Mouse (Mus musculus) cerebellum, adult 9-10 months (tissue): ENCODE measurements around the gene Lmod2.

ENCODE experiments used
- DNase-seq: peaks from one replicate; pipeline ENCODE4 v3.0.0; 2022

Gene Lmod2

GRCm38 (mm10) chr6:24602993-24603392 lies 5.4 kb downstream of the Lmod2 start:
- DNase-seq, result no peak

- no peak for DNase-seq
These were observed 6.7 kb downstream of the Lmod2 start for GRCm38 (mm10) chr6:24604289-24604688.

GRCm38 (mm10) chr6:24605631-24606030 lies 8.1 kb downstream of the Lmod2 start:
- DNase-seq, result no peak

- DNase-seq, result no peak
These were observed 8.9 kb downstream of the Lmod2 start for GRCm38 (mm10) chr6:24606512-24606911.

GRCm38 (mm10) chr6:24607531-24607930 lies 10.0 kb downstream of the Lmod2 start:
- DNase-seq, result no peak

GRCm38 (mm10) chr6:24608129-24608528 lies 10.6 kb downstream of the Lmod2 start:
- no peak for DNase-seq

- DNase-seq, result no peak
These were observed 11.1 kb downstream of the Lmod2 start for GRCm38 (mm10) chr6:24608682-24609081.

- DNase-seq, result no peak
These were observed 12.0 kb downstream of the Lmod2 start for GRCm38 (mm10) chr6:24609531-24609930.

GRCm38 (mm10) chr6:24610358-24610757 lies 12.8 kb downstream of the Lmod2 start:
- no peak for DNase-seq

GRCm38 (mm10) chr6:24612074-24612755 lies 14.7 kb downstream of the Lmod2 start:
- no peak for DNase-seq

- no peak for DNase-seq
These were observed 15.8 kb downstream of the Lmod2 start for GRCm38 (mm10) chr6:24613346-24613745.

GRCm38 (mm10) chr6:24613918-24614317 lies 16.4 kb downstream of the Lmod2 start:
- no peak for DNase-seq

- peak; percentile 81 for DNase-seq
These were observed 19.2 kb downstream of the Lmod2 start for GRCm38 (mm10) chr6:24616746-24617145.

- DNase-seq, result no peak
These were observed 21.9 kb downstream of the Lmod2 start for GRCm38 (mm10) chr6:24619285-24620045.

GRCm38 (mm10) chr6:24620936-24621335 lies 23.4 kb downstream of the Lmod2 start:
- no peak for DNase-seq

GRCm38 (mm10) chr6:24622098-24622497 lies 24.5 kb downstream of the Lmod2 start:
- no peak for DNase-seq

- DNase-seq, result peak; percentile 82
These were observed 30.0 kb downstream of the Lmod2 start for GRCm38 (mm10) chr6:24627586-24628030.

GRCm38 (mm10) chr6:24628499-24628898 lies 30.9 kb downstream of the Lmod2 start:
- DNase-seq, result no peak

- no peak for DNase-seq
These were observed 34.5 kb downstream of the Lmod2 start for GRCm38 (mm10) chr6:24632061-24632460.

GRCm38 (mm10) chr6:24634065-24634464 lies 36.5 kb downstream of the Lmod2 start:
- DNase-seq, result no peak

GRCm38 (mm10) chr6:24635814-24636213 lies 38.3 kb downstream of the Lmod2 start:
- DNase-seq, result no peak

- DNase-seq, result no peak
These were observed 43.7 kb downstream of the Lmod2 start for GRCm38 (mm10) chr6:24641286-24641685.

- DNase-seq, result no peak
These were observed 44.6 kb downstream of the Lmod2 start for GRCm38 (mm10) chr6:24642161-24642560.

- no peak for DNase-seq
These were observed 45.4 kb downstream of the Lmod2 start for GRCm38 (mm10) chr6:24642960-24643359.
